Mouse (Mus musculus) midbrain, embryonic 11.5 days (tissue): Measurements from ENCODE around the gene Odam. TPM values are rescaled to one million over a fixed set of nuclear protein-coding genes. Genes with fewer than 3 reads are reported as not detected.

Source experiments
- polyA plus RNA-seq: library from polyadenylated mRNA; unstranded; fragments of >200 nt; fragmentation: Nextera tagmentation; extraction: Ambion mirVana; gene quantifications from 2 replicates; pipeline ENCODE4 v1.2.1, GENCODE M21; 2014

Gene Odam
- polyA plus RNA-seq, 1 experiment from 2014 or later = not detected

Other genes starting within 250 kb of the Odam start
- gene Csn1s1, start 218.8 kb upstream of the Odam start, polyA plus RNA-seq = not detected in 2 replicates
- gene Csn2, start 185.4 kb upstream of the Odam start, polyA plus RNA-seq = not detected in 2 replicates
- gene Csn1s2a, start 110.5 kb upstream of the Odam start, polyA plus RNA-seq = not detected in 2 replicates
- gene Csn1s2b, start 76.9 kb upstream of the Odam start, polyA plus RNA-seq = not detected in 2 replicates
- gene Prr27, start 59.3 kb upstream of the Odam start, polyA plus RNA-seq = not detected in 2 replicates
- gene Csn3, start 40.5 kb downstream of the Odam start, polyA plus RNA-seq = 0.23 and 0.33 TPM in 2 replicates
- not detected in 2 replicates for gene 2310003L06Rik, start 84.4 kb downstream of the Odam start, polyA plus RNA-seq
- not detected in 2 replicates for gene Gm28434, start 84.5 kb downstream of the Odam start, polyA plus RNA-seq
- not detected in 2 replicates for gene Cabs1, start 94.4 kb downstream of the Odam start, polyA plus RNA-seq
- gene Smr3a, start 117.5 kb downstream of the Odam start, polyA plus RNA-seq = not detected in 2 replicates
- gene Smr2, start 201.5 kb downstream of the Odam start, polyA plus RNA-seq = not detected in 2 replicates
- gene Gm11116, start 226.5 kb downstream of the Odam start, polyA plus RNA-seq = not detected in 2 replicates